Mouse (Mus musculus): ENCODE data around the gene Shisal1. TPM values are rescaled to one million over a fixed set of nuclear protein-coding genes. Genes with fewer than 3 reads are reported as not detected.

The Shisal1 gene
- total RNA-seq, 2 experiments from 2014 or later: 1.5 to 1.8 TPM

DNA sequence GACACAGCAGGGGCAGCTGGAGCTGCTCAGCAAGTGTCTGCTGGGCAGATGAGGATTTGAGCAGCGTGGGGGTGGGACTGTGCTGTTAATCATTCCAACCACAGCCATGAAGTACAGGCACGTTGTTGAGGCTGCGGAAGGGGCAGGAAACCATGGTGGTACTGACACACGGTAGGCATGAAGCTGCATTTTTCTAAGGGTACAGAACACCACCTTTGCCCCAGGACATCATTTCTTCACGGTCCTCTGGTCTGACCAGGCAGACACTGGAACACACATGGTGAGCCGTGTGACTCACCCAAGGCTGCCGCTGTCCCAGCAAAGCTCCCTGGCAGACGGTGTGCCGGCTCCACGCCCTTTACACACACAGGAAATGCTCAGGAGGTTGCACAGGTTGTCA is 66.7 kb downstream of the Shisal1 start:
- no peak for DNase-seq (ENCODE audit: low spot score in 2 of 2)

DNA sequence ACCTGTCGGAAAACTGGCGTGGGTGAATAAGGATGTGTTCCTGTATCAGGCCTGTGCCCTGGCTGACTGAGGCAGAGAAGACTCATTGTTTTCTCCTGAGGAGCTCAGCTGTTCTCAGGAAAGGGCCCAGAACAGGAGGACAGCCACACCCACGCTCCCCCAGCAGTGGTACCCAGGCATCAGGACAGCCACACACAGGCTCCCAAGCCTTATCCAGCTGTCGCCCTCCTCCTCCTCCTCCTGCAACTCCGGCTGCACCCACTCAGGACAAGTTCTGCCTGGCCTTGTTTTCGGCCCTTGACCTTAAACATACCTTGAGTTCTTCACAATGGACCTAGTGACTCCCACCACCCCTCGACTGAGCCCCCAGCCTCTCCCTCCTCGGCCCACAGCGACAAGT is 68.2 kb downstream of the Shisal1 start:
- no peak for DNase-seq (ENCODE audit: low spot score in 2 of 2)

DNA sequence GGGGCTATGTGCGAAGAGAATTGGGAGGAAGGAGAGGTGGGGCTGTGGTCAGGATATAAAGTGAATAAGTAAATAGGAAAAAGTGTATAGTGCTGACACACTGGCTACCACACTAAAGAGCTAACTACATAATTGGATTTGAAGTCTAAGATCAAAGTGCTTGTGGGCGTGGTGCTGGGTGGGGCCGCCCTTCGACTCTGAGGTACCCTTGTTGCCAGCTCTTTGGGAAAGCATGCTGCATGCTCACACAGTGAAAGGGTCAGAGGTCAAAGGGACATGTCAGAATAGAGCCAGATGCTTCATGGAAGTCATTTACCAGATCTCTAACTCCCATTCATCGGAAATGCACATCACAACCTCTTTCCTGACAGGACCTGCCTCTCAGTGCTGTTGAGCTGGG is 74.1 kb downstream of the Shisal1 start:
- no peak for DNase-seq (ENCODE audit: low spot score in 2 of 2)

DNA sequence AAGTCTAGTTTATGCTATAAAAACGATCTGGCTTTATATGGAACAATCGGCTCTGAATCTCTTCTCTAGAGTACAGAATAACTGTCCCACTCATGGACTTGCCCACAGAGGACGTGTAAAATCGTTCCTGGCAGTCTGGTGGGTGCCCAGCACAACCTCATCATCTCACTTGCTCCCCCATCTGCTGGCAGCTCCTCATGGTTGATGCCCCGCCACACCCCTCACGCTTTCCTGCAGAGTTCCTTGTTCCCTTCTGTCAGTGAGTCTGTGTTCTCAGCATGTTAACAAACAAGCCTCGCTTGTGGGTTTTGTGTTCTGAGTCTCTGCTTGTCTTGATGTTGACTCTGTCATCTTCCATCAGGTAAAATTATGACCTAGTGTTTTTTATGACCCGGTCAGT is 79.5 kb downstream of the Shisal1 start:
- no peak for DNase-seq (ENCODE audit: low spot score in 2 of 2)

- DNase-seq (ENCODE audit: low spot score in 2 of 2): no peak
These were observed 80.3 kb downstream of the Shisal1 start for GRCm38 (mm10) chr15:84366574-84366989.

- DNase-seq (ENCODE audit: low spot score in 2 of 2): no peak
These were observed 81.1 kb downstream of the Shisal1 start for GRCm38 (mm10) chr15:84365675-84366381.

DNA sequence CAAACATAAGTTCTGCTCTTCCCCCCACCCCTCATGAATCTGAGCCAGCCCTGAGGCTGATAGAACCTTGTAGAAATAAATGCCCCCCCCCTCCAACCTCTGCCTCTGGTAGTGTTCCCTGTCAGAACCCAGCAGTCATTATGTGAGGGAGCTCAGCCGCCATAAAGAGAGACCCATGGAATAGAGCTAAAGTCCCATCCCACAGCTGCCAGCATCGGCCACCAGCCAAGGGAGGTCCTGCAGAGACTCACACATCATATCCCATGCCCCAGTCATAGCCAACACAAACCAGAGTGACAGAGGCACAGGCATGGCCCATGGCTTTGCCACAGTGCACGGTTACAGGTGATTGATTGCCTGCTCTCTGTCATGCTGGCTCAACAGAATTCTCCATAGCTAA is 82.2 kb downstream of the Shisal1 start:
- DNase-seq (ENCODE audit: low spot score in 2 of 2): no peak

GRCm38 (mm10) chr15:84355081-84355480 is 91.8 kb downstream of the Shisal1 start:
- DNase-seq (ENCODE audit: low spot score in 2 of 2): no peak

DNA sequence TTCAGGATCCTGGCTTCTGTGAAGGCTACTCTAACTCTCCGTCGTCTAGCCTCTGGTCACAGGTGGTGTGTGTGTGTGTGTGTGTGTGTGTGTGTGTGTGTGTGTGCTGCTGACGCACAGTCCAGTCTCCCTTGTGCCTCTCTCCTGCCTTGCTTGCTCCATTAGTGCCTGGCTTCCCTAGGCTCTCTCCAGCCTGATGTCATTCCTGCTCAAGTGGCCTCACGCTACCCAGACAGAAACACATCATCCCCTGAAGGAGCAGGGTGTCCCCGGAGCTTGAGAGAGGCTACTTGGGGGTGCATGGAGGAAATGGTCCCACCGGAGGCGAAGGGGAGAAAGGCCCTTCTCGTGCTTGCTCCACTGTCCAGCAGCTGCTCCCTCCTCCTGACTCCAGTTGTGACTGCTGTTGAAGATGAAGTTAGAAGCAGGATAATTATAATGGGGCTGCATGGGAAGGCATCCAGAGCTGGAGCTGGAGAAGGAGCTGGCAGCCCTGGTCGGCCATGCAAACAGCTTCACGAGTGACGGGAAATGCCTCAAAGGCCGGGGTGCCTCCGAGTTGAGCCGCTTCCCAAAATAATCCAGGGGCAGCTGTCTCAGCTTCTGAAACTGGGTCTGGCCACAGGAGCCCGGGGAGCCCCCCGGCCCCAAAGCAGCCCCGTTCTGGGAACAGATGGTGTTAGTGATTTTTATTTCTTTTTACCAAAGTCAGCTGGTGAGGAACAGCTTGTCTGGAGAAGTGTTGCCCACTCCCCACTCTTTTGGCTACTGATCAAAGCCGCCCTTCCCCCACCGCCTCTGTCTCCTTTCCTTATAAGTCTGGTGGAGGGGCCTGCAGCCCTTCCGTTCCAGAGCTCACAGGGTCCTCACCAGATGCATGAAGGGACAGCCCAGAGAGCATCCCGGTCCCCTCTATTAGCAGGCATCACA is 94.7 kb downstream of the Shisal1 start:
- no peak for DNase-seq (ENCODE audit: low spot score in 2 of 2)

DNA sequence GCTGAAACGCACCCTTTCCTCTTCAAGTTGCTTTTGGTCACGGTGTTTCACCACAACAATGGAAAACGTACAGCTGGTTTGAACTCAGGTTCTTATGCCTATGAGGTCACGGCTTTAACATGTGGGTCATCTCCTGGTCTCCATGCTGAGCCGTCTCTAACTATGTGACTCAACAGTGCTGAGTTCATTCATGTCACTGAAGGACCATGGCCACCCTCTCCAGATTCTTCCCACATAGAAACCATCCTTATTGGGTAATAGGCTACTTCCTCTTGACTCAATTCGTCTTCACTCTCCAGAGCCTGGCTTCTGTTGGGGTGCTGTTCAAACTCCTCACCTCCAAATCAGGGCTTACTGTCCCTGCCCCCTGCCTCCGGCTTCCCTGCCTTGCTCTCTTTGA is 95.6 kb downstream of the Shisal1 start:
- no peak for DNase-seq (ENCODE audit: low spot score in 2 of 2)

DNA sequence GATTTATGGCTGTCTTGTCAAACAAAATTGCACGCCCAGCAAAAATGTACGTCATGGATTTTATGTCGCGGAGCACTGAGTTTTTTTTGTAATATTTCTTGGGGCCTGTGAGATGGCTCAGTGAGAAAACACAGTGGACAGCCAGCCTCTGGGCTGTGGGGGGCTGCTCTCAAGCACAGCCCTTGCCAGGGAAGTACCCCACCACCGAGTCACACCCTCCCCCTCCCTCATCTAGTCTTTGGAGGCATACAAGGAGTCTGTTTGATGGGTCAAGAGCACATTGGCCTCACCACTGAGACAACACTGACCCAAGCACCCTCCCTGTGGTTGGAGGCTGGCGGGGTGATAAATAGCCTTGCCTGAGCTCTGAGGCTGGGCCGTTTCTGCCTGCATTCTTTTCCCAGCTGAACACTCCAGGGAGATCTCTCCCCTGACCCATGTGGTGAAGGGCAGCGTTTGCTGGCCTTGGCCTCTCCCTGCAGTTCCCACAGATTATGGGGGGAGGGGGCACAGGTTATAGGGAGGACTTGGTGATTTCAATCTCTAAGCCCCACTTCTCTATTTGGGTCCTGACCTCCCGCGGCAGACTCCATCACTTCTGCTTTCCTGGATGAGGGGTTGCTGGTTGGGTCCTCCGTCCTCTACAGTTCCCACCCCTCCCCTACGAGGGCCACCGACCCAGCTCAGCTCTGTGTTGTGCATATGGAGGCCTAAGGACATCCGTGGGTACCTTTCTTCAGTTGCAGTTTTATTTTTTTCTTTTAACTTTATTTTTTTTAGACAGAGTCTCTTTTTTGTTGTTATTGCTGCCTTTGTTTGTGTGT is 96.8 kb downstream of the Shisal1 start:
- DNase-seq (ENCODE audit: low spot score in 2 of 2): no peak

DNA sequence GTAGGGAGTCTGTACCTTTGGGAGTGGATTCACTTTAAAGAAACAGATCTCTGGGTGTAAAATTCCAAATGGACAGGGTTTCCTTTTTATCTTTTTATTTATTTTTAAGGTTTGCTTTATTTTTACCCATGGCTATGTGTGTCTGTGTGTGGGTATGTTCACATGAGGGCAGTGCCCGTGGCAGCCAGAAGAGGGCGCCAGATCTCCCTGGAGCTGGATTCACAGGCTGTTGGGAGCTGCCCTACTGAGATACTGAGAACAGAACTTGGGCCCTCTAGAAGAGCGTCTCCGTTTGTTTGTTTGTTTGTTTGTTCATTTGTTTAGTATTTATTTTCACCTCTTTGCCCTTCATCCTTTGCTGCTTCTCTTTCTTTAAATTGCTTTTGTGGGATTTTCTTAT is 98.1 kb downstream of the Shisal1 start:
- DNase-seq (ENCODE audit: low spot score in 2 of 2): no peak

GRCm38 (mm10) chr15:84340926-84341325 is 106.0 kb downstream of the Shisal1 start:
- DNase-seq (ENCODE audit: low spot score in 2 of 2): no peak

- no peak for DNase-seq (ENCODE audit: low spot score in 2 of 2)
These were observed 109.3 kb downstream of the Shisal1 start for GRCm38 (mm10) chr15:84337599-84337998.

DNA sequence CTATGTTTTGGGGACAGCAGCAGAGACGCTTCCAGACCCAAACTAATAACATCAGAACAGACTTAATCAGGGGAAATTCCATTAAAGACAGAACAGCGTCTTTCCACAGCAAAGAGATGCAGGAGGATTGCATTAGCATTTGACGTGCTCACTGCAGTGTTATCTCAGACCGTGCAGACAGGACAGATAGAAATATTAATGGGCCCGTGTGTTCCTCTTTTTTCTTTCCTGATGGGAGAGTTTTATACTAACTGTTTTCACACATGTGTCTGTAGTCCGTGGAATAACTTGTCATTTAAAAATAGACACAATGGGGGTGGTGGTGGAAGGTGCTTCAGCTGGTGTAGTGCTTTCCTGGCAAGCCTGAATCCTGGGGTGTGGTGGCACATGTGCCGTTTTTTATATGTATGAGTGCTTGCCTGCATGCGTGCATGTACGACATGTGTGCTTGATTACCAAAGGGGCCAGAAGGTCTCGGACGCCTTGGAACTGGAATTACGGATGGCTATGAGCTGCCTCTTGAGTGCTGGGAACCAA is 110.5 kb downstream of the Shisal1 start:
- no peak for DNase-seq (ENCODE audit: low spot score in 2 of 2)

- no peak for DNase-seq (ENCODE audit: low spot score in 2 of 2)
These were observed 115.8 kb downstream of the Shisal1 start for GRCm38 (mm10) chr15:84331066-84331612.

DNA sequence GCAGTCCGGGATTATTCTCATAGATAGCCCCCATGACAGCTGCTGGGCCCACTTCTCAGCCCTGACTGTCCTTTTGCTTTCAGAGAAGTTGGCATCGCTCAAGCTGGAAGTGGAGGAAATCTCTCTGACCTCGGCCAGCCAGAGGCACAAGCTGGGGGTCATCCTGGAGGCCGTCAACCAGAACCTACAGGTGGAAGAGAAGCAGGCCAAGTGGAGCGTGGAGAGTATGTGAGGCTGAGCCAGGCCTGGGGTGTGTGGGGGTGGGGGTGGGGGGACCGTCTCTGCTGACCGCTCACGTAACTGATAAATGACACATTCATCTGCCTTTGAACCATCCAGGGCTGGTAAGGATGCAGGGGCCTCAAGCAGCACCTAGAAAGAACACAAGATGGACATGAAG is 117.0 kb downstream of the Shisal1 start:
- DNase-seq (ENCODE audit: low spot score in 2 of 2): no peak
